Mouse (Mus musculus): ENCODE results near the gene Mfsd2a.

GRCm38 (mm10) chr4:122971646-122972045 is 10.7 kb upstream of the Mfsd2a start:
- TF ChIP-seq CTCF (IDR thresholded peaks at IDR 0.05; ENCODE audit: borderline replicate concordance, insufficient read depth, low read depth, low read length) = no peak
- TF ChIP-seq POLR2A (IDR thresholded peaks at IDR 0.05; ENCODE audit: borderline replicate concordance, insufficient read depth, low read length) = no peak
